Mouse (Mus musculus): ENCODE measurements around the gene Gpr83. TPM values are rescaled to one million over a fixed set of nuclear protein-coding genes. Genes with fewer than 3 reads are reported as not detected.
"Not testable (repeated sequence)": the region's sequence is repeated elsewhere in the genome, so short reads cannot be mapped to it uniquely, and the experiment has no call there.

The Gpr83 gene
- total RNA-seq, 2 experiments from 2014 or later, result 19.5 to 30.2 TPM

GRCm38 (mm10) chr9:14866957-14867356, 6.9 kb downstream of the Gpr83 start:
- intact Hi-C loops (cut with DNase I), result loop anchor here (1.0 kb wide), 1 partner anchor 148 kb away; no protein-coding TSS in a partner anchor
- peak; percentile 57 to 79 for DNase-seq (ENCODE audit: low spot score in 2 of 2)

GRCm38 (mm10) chr9:14868326-14868725, 8.3 kb downstream of the Gpr83 start:
- no peak for DNase-seq (ENCODE audit: low spot score in 2 of 2)
- intact Hi-C loops (cut with DNase I), result no loop called here

GRCm38 (mm10) chr9:14870377-14870776, 10.4 kb downstream of the Gpr83 start:
- DNase-seq (ENCODE audit: low spot score in 2 of 2), result no peak
- intact Hi-C loops (cut with DNase I), result loop anchor here (10.0 kb wide), 1 partner anchor 294 kb away; no protein-coding TSS in a partner anchor

GRCm38 (mm10) chr9:14870802-14871201, 10.8 kb downstream of the Gpr83 start:
- DNase-seq (ENCODE audit: low spot score in 2 of 2), result no peak
- intact Hi-C loops (cut with DNase I), result loop anchor here (10.0 kb wide), 1 partner anchor 294 kb away; no protein-coding TSS in a partner anchor

GRCm38 (mm10) chr9:14871536-14871935, 11.5 kb downstream of the Gpr83 start:
- intact Hi-C loops (cut with DNase I), result loop anchor here (10.0 kb wide), 1 partner anchor 293 kb away; no protein-coding TSS in a partner anchor
- DNase-seq (ENCODE audit: low spot score in 2 of 2), result no peak

GRCm38 (mm10) chr9:14872181-14872930, 12.3 kb downstream of the Gpr83 start:
- no peak for DNase-seq (ENCODE audit: low spot score in 2 of 2)
- intact Hi-C loops (cut with DNase I), result loop anchor here (10.0 kb wide), 1 partner anchor 292 kb away; no protein-coding TSS in a partner anchor

GRCm38 (mm10) chr9:14875743-14876507, 15.9 kb downstream of the Gpr83 start:
- intact Hi-C loops (cut with DNase I), result loop anchor here (10.0 kb wide), 1 partner anchor 289 kb away; no protein-coding TSS in a partner anchor
- DNase-seq (ENCODE audit: low spot score in 2 of 2), result no peak

- intact Hi-C loops (cut with DNase I), result loop anchor here (10.0 kb wide), 1 partner anchor 288 kb away; no protein-coding TSS in a partner anchor
- DNase-seq (ENCODE audit: low spot score in 2 of 2), result not testable (repeated sequence)
Observed at GRCm38 (mm10) chr9:14876566-14876965, 16.6 kb downstream of the Gpr83 start.

GRCm38 (mm10) chr9:14884641-14885040, 24.6 kb downstream of the Gpr83 start:
- no peak for DNase-seq (ENCODE audit: low spot score in 2 of 2)
- intact Hi-C loops (cut with DNase I), result no loop called here

GRCm38 (mm10) chr9:14885151-14885550, 25.1 kb downstream of the Gpr83 start:
- no peak for DNase-seq (ENCODE audit: low spot score in 2 of 2)
- intact Hi-C loops (cut with DNase I), result no loop called here

- intact Hi-C loops (cut with DNase I), result no loop called here
- no peak for DNase-seq (ENCODE audit: low spot score in 2 of 2)
Observed at GRCm38 (mm10) chr9:14885954-14886353, 25.9 kb downstream of the Gpr83 start.

- DNase-seq (ENCODE audit: low spot score in 2 of 2), result no peak
- intact Hi-C loops (cut with DNase I), result no loop called here
Observed at GRCm38 (mm10) chr9:14887787-14888382, 27.9 kb downstream of the Gpr83 start.

GRCm38 (mm10) chr9:14888671-14889070, 28.7 kb downstream of the Gpr83 start:
- intact Hi-C loops (cut with DNase I), result no loop called here
- DNase-seq (ENCODE audit: low spot score in 2 of 2), result no peak

- DNase-seq (ENCODE audit: low spot score in 2 of 2), result no peak
- intact Hi-C loops (cut with DNase I), result no loop called here
Observed at GRCm38 (mm10) chr9:14890699-14891098, 30.7 kb downstream of the Gpr83 start.

- DNase-seq (ENCODE audit: low spot score in 2 of 2), result no peak
- intact Hi-C loops (cut with DNase I), result no loop called here
Observed at GRCm38 (mm10) chr9:14891891-14892290, 31.9 kb downstream of the Gpr83 start.

GRCm38 (mm10) chr9:14893388-14893787, 33.4 kb downstream of the Gpr83 start:
- intact Hi-C loops (cut with DNase I), result no loop called here
- no peak for DNase-seq (ENCODE audit: low spot score in 2 of 2)

- intact Hi-C loops (cut with DNase I), result no loop called here
- DNase-seq (ENCODE audit: low spot score in 2 of 2), result no peak
Observed at GRCm38 (mm10) chr9:14894628-14895027, 34.6 kb downstream of the Gpr83 start.

- intact Hi-C loops (cut with DNase I), result no loop called here
- DNase-seq (ENCODE audit: low spot score in 2 of 2), result peak in 1 of 2 experiments; percentile 13
Observed at GRCm38 (mm10) chr9:14895237-14895835, 35.3 kb downstream of the Gpr83 start.

- intact Hi-C loops (cut with DNase I), result no loop called here
- DNase-seq (ENCODE audit: low spot score in 2 of 2), result no peak
Observed at GRCm38 (mm10) chr9:14897102-14897501, 37.1 kb downstream of the Gpr83 start.

- DNase-seq (ENCODE audit: low spot score in 2 of 2), result no peak
- intact Hi-C loops (cut with DNase I), result no loop called here
Observed at GRCm38 (mm10) chr9:14901757-14902156, 41.7 kb downstream of the Gpr83 start.

Data from left cerebral cortex, postnatal 25 days (tissue).